Mouse (Mus musculus): Measurements from ENCODE around the gene Scg3. TPM values are rescaled to one million over a fixed set of nuclear protein-coding genes. Genes with fewer than 3 reads are reported as not detected.

Scg3 gene
- polyA plus RNA-seq, 1 experiment from 2014 or later: 106 TPM

GRCm38 (mm10) chr9:75599191-75599841, 84.5 kb downstream of the Scg3 start:
- Histone ChIP-seq H3K4me1 (peaks cover 27% of the 10 kb centered on the region), H3K4me2 (no peak overlapping the region), H3K36me3 (ENCODE audit: poor library complexity, severe bottlenecking) (peaks cover 10% of the 10 kb centered on the region), H3K4me3 (no peak overlapping the region), H3K27ac (no peak overlapping the region), H3K9ac (no peak overlapping the region), H3K27me3 (no peaks in the 10 kb centered on the region), H3K9me3 (replicated peaks) (no peaks in the 10 kb centered on the region)
- ATAC-seq: peak; percentile 92
- 29% methylated on average over 5 of the region's 5 CpGs for WGBS

GRCm38 (mm10) chr9:75597596-75597995, 86.3 kb downstream of the Scg3 start:
- no peak for ATAC-seq
- no peak overlapping the region for H3K27ac ChIP-seq
- peaks cover 24% of the 10 kb centered on the region for H3K36me3 ChIP-seq (ENCODE audit: poor library complexity, severe bottlenecking)
- peaks cover 27% of the 10 kb centered on the region for H3K4me1 ChIP-seq
- no peak overlapping the region for H3K4me2 ChIP-seq
- WGBS: 77% methylated on average over 4 of the region's 4 CpGs
- no peak overlapping the region for H3K4me3 ChIP-seq
- H3K9ac ChIP-seq: no peak overlapping the region
- no peaks in the 10 kb centered on the region for H3K27me3 ChIP-seq
- no peaks in the 10 kb centered on the region for H3K9me3 ChIP-seq (replicated peaks)

GRCm38 (mm10) chr9:75597036-75597435, 86.8 kb downstream of the Scg3 start:
- Histone ChIP-seq H3K9me3 (replicated peaks) (no peaks in the 10 kb centered on the region), H3K9ac (no peak overlapping the region), H3K27ac (no peak overlapping the region), H3K4me2 (no peak overlapping the region), H3K4me1 (peaks cover 27% of the 10 kb centered on the region), H3K27me3 (no peaks in the 10 kb centered on the region), H3K4me3 (no peak overlapping the region), H3K36me3 (ENCODE audit: poor library complexity, severe bottlenecking) (peaks cover 29% of the 10 kb centered on the region)
- WGBS: 94% methylated on average over 13 of the region's 13 CpGs
- no peak for ATAC-seq

GRCm38 (mm10) chr9:75593481-75593880, 90.4 kb downstream of the Scg3 start:
- H3K4me1 ChIP-seq: peaks cover 4% of the 10 kb centered on the region
- ATAC-seq: peak; percentile 44; the same call in 1 of the 2 replicates
- no peaks in the 10 kb centered on the region for H3K27me3 ChIP-seq
- H3K36me3 ChIP-seq (ENCODE audit: poor library complexity, severe bottlenecking): peaks cover 65% of the 10 kb centered on the region
- H3K4me2 ChIP-seq: no peak overlapping the region
- H3K4me3 ChIP-seq: no peak overlapping the region
- H3K9me3 ChIP-seq (replicated peaks): no peaks in the 10 kb centered on the region
- no peak overlapping the region for H3K27ac ChIP-seq
- WGBS: 83% methylated on average over 5 of the region's 5 CpGs
- H3K9ac ChIP-seq: no peak overlapping the region

Other genes with a start within 250 kb of the Scg3 start
- 44.2 and 44.5 TPM in 2 replicates for gene Leo1, start 242.5 kb downstream of the Scg3 start, polyA plus RNA-seq (2015; fragmentation: Nextera tagmentation; extraction: Ambion mirVana)
- gene Tmod3, start 124.4 kb downstream of the Scg3 start, polyA plus RNA-seq (2015; fragmentation: Nextera tagmentation; extraction: Ambion mirVana): 101 TPM in 2 replicates
- 143 and 157 TPM in 2 replicates for gene Tmod2, start 72.7 kb downstream of the Scg3 start, polyA plus RNA-seq (2015; fragmentation: Nextera tagmentation; extraction: Ambion mirVana)
- gene Lysmd2, start 58.3 kb downstream of the Scg3 start, polyA plus RNA-seq (2015; fragmentation: Nextera tagmentation; extraction: Ambion mirVana): 16.0 and 16.3 TPM in 2 replicates
- gene Bmp5, start 91.3 kb upstream of the Scg3 start, polyA plus RNA-seq (2015; fragmentation: Nextera tagmentation; extraction: Ambion mirVana): 1.3 and 2.3 TPM in 2 replicates

Measured in forebrain, embryonic 13.5 days (tissue).